Mouse (Mus musculus) bone marrow macrophage, adult 2 months (primary cell): ENCODE data around the gene Serpinb1c.

Source experiments
- CTCF ChIP-seq: IDR thresholded peaks from 2 replicates; pipeline ENCODE4 v1.5.1; 2012; ENCODE audit warnings: low read depth, mild to moderate bottlenecking, low read length, moderate library complexity
- POLR2A ChIP-seq: IDR thresholded peaks from 2 replicates; pipeline ENCODE4 v1.6.1; 2012; ENCODE audit warnings: mild to moderate bottlenecking, low read depth, low read length, borderline replicate concordance

DNA sequence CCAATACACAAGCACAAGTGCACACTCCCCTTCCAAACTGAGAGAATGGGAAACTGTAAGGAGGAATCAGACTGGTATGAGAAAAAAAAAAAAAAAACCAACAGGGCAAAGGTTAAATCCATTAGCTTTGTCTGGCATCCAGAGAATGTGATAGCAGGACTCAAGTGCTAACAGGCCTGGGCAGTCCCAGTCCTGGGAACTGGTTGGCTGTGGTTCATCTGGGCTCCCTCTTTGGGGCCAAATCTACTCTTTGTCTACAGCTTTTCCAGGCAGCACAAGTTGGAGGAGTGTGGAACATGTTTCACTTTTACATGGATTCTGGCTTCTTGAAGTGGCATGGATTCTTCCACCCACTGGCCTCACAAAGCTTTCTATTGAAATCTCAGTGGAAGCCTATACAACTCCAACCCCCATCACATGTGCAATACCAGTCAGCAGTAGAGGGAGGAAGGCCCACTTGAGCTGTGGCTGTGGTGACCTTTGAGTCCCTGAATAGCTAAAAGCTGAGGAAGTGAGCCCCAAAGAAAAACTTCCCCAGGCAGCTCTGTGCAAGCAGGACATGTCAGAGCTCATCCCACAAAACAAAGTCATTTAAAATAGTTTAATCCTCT, 14.9 kb upstream of the Serpinb1c start:
- TF ChIP-seq CTCF (no peak), POLR2A (no peak)
